Mouse (Mus musculus) hindlimb bud, embryonic 11.5 days (tissue): ENCODE results near the gene Spr.
"Not testable (repeated sequence)": the region's sequence is repeated elsewhere in the genome, so short reads cannot be mapped to it uniquely, and the experiment has no call there.

Experiments
- DNase-seq: peaks from one replicate; pipeline ENCODE4 v3.0.0-alpha.2; 2012; ENCODE audit warnings: low read depth, low spot score; ENCODE audit errors: extremely low spot score

Spr gene

DNA sequence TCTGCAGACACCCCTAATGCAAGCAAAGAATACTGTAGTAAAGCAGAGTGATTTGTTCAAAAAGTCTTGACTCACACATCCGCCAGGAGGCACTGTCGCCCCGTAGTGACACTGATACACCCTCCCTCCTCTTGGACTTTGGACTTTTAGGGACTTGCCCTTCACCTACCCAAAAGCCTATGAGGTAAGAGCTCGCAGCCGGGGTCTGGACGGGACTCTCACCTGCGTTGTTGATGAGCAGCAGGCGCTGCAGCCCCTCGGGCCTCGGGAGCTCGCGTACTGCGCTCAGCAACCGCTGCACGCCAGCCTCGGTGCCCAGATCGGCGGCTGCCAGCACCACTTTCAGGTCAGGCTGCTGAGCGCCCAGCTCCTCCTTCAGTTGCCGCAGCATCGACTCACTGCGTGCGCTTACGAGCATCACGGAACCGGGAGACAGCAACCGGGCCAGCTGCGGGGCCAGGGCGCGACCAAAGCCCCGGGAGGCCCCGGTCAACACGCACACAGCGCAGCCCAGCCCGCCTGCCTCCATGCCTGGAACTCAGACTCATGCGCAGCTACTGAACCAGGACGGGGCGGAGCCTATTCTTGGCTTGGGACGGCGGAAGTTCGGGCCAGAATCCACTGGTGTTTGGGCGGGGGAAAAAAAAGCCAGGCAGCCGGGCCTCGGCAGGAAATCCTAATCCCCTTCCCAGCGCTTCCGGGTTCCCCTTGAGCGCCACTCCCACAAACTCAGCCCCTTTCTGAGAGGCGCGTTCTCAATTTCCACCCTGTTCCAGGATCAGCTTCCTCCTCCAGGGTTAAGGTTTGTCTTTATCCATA lies at the start of gene Spr:
Gene Spr, minus strand, starts transcription at position 550 of the 819 bp plus-strand sequence.
- peak; percentile 62 for DNase-seq

DNA sequence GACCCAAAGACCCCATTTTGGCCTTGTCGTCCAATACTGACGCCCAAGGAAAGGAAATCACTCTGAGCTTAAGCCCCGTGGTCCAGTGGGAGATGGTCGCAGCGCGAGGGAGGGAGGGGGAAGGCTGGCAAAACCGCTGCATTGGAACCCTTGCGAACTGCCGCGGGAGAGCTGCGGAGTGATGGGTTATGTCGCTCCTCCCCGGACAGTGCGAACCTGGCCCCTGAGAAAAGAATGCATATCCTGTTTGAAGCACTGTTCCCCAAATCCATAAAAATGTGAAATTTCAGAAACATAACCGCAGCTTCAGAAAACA lies 49.1 kb upstream of the Spr start:
- DNase-seq = no peak

DNA sequence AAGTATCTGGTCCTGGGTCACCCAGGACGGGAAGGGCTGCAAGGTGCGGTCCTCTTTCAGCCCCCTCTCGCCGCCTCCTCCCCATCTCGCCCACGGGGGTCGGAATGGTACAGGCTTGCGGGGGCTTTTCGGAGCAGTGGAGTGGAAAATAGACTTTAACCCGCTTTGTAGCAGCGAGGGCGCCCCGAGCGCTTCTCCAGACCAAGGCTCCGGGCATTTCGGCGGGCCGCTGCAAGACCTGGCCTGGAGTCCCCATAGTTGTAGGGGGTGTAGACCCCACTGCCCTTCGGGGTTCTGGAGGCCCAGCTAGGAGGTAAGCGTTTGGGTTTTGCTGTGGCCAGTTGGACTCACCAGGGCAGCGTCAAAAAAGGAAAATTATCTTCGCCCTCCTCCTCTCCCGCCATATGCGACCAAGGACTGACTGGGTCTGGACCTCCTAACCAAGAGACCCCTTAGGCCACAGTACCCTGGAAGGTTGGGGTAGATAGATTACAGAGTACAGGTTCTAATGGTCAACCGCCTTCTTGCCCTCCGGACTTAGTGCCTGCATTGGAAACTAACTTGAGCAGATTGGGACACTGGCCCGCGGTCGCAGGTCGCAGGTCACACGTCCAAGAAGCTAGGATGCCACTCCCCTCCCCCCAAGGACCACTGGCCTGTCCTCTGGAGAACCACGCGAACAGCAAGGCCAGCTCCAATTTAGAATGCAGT lies 48.6 kb upstream of the Spr start:
- DNase-seq = no peak

DNA sequence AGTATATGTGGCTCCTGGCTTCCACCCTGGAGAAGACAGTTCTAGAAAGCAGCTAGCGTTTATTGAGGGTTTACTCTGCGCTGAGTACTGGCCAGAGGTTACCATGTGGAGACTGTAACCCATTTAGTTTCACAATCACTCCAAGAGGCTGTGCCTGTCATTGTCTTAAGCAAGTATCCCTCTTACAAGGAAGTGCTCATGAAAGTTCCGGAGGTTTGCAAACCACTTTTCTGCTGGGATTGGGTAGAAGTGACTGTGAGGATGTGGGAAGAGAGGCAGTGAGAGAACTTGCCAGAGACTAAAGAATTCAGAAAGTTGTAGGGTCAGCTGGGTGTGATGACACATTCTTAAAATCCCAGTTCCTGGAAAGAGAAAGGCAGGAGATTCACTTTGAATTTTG lies 46.4 kb upstream of the Spr start:
- no peak for DNase-seq

DNA sequence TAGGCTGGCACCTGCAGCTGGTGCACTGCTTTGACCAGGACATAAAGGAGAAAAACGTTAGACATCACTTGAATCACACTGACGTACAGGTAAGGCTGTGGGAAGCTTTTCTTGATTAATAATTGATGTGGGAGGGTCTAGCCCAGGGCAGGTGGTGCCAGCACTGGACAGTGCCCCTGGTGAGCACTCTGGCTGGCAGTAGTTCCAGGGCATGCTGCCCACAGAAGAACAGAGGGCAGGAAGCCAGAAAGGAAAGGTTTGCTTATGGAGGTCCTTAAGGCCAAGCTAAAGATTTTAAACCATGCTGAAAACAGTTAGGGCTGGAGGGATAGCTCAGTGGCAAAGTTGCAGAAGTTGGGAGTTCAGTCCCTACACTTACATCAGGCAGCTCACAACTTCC lies 42.5 kb upstream of the Spr start:
- no peak for DNase-seq

DNA sequence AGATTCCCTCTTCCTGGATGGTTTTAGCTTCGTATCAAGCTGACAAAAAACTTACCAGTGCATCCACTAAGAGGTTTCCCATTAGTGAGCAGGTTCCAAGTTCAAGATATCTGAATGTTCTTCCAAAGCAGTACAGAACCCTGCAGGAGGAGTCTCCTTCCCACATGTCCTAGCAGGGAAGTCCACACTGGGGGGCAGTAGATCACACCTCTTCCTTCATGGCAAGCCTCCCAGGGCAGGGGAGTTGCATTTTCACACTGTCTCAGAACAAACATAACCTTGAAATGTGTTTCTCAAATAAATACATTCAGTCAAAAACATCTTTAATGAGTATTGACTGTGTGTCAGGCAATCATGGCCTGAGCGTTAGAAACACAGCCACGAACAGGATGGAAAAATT lies 42.0 kb upstream of the Spr start:
- DNase-seq = no peak

DNA sequence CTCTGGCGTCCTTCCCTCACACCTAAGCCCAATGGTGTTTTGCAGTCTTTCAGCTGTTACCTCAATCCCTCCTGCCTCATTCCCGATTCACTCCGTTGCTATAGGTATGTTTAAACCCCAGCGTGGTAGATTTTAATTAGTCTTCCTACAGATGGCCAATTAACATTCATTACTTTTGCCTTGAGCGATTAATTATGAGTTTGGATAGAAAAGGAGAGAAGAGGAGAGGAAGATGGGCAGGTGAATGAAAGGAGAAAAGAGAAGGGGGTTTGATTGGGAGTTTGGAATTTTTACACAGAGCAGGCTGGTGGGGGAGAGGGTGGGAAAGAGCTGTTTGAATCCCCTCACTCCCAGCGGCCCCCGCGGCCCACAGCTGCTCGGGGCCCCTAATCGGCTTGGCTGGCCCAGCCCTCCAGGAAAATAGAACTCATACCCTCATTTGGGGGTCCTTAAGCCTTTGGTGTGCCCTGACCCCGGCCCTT lies 27.9 kb upstream of the Spr start:
- DNase-seq = no peak

DNA sequence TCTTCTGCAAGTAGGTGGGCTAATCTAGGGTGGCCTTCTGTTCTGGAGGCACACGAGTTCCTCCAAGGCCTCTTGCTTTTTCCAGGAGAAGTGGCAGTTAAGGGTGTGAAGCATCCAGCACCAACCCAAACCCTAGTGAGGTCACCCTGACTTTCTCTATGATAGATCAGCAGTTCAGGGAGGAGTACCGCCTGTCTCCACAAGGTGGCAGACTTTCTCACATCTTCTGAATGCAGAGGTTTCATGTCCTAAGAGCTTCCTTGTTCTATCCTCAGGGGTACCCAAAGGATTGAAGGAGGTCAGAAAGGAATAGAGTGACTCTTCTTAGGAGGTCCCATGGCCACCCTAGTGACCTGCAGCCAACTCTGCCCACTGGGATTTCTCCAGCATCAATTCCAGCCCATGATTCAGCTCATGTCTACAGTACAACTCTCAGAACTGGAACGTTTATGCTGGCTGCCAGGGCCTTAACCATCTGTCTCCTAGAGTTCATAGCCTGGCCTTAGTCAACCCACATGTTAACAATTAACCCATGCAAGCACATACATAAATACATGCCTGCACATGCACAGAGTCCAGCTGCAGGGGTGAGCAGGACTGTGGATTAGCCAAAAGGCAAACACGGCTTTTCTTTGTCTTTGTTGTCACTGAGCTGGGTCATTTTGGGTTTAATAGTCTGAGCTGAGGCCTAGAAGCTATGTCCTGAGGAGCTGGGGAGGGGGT lies 22.8 kb upstream of the Spr start:
- DNase-seq = peak; percentile 76

DNA sequence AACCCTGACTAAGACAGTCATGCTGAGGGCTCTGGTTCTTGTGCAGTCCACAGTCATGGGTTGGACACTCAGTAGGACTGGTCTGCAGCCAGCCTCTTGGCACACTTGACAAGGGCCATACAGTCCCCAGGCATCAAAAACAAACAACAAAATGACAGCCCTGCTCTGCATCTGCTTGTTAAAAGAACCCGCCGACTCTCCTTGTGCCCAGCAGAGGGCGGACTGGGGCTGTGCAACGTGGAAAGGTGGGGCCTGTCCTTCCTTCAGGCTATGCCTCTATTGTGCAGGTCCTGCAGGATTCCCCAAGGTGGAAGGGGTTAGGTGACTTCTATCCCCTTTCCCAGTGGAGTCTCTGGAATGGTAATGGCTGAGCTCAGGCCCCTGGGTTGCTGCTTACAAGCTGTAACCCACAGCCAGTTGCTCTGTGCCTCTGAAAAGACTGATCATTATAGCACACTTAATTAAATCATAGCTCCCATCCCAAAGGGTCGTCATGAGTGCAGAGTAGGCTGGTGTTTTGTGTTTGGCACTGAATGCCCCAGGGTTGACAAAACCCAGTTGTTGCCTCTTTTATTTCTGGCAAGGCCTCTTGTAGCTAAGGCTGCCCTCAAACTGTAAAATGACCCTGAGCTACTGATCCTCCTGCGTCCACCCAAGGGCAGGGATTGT lies 21.7 kb upstream of the Spr start:
- not testable (repeated sequence) for DNase-seq

DNA sequence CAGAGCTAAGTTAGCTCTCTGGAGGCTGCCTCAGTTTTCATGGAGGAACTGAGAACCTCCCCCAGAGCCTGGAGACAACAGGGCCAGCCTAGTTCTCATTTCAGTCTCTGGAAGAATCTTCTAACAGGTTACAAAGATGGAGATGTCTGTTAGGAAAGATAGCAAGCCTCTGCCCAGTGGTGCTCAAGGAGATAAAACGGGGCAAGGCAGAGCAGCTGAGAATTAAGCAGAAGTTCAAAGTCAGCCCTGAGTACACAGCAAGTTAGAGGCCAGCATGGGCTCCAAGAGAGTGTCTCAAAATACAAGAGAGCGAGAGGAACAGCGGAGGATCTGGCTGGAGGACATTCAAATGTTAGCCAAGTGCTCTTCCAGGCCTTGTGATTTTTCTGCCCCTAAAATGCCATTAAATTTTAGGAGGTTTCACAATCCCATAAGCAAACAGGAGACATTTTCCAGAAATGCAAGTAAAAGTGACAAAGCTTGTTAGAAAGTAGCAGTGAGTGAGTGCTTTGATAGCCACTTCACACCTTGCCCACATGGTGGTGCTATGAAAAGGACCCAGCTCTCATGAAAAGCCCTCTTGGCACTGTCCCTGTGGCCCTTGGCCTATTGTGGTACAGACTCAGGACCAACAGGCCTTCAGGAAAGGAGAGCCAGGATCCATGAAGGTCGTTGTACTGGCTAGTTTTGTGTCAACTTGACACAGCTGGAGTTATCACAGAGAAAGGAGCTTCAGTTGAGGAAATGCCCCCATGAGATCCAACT lies 20.7 kb upstream of the Spr start:
- not testable (repeated sequence) for DNase-seq

DNA sequence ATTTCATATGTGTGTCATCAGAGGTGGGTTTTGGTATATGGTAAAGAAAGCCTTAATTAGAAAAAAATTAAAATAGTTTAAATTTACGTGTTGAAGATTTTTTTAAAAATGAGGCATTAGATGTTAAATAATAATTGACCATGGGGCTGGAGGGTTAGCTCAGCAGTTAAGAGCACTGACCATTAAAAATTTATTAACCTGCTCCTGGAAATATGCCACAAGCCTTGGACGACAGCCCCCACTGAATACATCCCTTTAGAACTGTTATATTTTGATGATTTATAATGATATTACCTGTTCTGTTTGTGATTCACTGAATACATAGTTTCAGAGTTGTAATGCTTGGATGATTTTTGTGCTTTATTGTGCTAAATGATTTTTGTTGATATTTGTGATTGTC lies 19.0 kb upstream of the Spr start:
- not testable (repeated sequence) for DNase-seq

DNA sequence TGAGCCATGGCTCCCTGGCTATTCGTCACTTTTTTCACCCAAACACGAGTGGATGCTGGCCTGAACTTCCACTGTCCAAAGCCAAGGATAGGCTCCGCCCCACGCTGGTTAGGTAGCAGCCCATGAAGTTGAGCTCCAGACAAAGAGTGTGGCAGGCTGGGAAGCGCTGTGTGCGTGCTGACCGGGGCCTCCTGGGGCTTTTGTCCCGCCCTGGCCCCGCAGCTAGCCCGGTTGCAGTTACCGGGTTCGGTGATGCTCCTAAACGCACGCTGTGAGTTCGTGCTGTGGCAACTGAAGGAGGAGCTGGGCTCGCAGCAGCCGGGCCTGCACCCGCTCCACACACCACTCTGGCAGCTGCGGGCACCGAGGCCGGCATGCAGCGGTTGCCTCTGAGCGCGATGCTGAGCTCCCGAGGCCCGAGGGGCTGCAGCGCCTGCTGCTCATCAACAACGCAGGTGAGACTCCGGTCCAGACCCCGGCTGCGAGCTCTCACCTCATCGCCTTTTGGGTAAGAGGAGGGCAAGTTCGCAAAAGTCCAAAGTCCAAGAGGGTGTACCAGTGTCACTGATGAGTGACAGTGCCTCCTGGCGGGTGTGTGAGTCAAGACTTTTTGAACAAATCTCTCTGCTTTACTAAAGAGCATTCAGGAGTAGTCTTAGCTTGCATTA lies 17.4 kb upstream of the Spr start:
- DNase-seq = peak; percentile 22

DNA sequence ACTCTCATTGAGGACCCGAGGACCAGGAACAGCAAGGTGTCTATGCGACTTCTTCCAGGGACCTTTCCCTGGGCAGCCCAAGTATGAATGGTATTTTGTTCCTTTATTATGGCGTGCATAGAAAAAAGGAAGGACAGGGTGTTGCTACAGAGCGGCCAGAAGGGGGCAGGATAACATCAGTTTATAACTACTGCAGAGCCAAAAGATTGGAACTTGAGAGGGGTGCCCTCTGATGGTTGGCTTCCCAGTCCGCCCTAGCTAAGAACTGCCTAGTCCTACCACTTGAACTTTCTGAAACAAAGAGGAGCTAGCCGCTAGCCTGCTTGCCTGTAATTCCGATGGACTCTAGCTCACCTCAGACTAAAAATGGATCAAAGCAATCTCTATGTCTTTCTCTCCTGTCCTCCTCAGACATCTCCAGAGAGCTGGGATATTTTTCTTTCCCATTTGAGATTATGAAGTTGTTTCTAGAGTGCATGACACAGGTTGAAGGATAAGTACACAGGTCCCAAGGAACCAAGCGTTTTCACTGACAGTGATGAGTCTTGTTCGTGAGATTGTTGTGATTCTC lies 16.5 kb upstream of the Spr start:
- DNase-seq = peak; percentile 73

DNA sequence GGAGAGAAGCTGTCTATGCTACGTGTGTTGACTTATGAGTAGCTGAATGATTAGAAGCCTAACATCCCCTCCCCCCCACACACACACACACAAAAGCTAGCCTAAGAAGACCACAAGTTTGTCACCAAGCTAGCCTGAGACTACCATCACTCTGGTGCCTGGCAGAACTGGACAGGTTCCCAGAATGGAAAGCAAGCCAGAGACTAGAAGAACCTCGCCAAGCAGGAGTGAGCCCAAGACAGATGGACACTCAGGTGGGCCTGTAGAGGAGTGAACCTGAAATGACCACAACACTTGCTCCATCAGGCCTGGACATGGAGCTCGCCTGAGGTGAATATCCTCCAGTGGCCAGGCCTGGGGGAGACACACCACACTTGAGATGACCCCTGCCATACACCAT lies 12.8 kb upstream of the Spr start:
- DNase-seq = no peak

DNA sequence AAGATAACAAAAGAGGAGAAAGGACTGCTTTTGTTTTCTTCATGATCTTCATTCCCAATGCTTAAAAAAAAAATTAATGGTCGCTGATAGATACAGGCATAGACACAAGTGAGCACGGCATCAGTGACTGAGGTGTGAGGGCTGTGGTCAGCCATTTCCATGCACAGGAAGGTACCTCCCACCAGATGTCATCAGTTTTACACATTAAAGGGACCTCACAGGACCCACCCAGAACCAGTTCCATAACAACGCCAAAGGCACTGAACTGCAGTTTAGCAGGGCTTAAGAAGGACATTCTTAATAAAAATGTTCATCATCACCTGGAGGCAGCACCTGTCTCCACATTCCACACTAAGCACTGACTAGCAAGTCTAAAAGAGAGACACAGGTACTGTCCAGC lies 10.1 kb upstream of the Spr start:
- DNase-seq = no peak

DNA sequence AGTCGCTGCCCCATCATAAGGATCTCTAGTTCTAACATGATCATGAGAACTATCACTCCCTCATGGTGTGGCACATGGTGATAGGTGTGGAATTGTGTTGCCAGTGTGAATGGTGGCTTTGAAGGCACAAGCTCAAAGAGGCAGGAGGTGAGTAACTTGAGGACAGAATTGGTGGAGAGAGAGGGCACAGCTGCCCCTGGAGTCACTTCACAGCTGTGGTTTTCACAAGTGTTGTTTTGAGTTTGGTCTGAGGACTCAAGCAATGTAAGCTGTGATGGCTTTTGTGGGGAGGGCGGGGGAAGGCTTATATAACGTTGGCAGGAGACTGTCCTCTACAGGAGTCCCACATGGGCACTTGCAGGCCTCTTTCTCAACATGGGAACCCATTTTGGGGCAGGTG lies 6.9 kb upstream of the Spr start:
- no peak for DNase-seq

DNA sequence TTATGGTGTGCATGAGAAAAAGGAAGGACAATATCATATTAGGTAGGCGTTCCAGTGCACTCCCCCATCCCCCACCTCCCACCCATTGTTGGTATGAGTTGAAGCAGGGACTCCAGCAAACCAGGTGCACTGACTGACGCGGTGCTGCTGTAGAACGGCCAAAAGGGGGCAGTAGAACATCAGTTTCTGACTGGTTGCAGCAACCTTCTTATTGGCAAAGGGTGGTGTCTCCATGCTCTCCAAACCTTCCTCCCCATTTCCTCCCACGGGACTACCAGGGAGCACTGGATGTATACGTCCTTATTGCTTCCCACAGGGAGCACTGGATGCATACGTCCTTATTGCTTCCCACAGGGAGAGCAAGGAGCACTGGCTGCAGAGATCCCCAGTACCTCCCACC lies 3.4 kb upstream of the Spr start:
- not testable (repeated sequence) for DNase-seq

DNA sequence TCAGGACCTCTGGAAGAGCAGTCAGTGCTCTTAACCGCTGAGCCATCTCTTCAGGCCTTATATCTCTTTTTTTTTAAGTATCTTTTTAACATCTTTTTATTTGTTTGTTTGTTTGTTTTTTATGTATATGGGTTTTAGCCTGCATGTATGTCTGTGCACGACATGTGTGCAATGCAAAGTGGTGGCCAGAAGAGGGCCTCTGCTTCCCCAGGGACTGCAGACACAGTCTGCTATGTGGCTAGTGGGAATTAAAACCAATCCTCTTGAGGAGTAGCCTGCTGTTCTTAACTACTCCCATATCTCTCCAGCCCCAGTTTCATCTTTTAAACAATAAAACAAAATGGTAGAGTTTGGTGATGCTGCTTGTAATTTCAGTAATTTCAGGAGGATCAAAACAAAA lies 2.0 kb upstream of the Spr start:
- no peak for DNase-seq

DNA sequence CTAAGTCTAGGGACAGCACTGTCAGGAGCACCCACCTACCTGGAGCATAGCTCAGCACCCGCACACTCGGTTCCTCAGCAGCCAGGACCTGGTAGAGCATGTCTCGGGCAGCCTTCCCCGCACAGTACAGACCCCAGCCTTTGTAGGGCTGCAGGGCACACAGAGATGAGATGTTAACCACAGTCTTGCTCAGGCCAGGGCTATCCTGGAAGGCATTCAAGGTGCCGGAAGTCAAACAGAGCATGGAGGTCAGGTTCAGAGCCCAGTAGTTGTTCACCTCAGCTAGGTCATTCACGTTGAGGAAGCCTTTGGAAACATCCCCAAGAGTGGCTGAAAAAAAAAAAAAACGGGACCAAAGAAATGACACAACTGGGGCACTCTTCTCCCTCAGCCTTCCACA lies 782 bp downstream of the Spr start:
- DNase-seq = not testable (repeated sequence)

DNA sequence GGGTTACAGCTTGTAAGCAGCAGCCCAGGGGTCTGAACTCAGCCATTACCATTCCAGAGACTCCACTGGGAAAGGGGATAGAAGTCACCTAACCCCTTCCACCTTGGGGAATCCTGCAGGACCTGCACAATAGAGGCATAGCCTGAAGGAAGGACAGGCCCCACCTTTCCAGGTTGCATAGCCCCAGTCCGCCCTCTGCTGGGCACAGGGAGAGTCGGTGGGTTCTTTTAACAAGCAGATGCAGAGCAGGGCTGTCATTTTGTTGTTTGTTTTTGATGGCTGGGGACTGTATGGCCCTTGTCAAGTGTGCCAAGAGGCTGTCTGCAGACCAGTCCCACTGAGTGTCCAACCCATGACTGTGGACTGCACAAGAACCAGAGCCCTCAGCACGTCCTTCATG lies 4.8 kb downstream of the Spr start:
- DNase-seq = not testable (repeated sequence)
